Mouse (Mus musculus) frontal cortex, postnatal 25 days (tissue): Measurements from ENCODE around the gene Hkdc1.
"Not testable (repeated sequence)": the region's sequence is repeated elsewhere in the genome, so short reads cannot be mapped to it uniquely, and the experiment has no call there.

Experiments used
- DNase-seq, 2 experiments: peaks; one replicate each; pipeline ENCODE4 v3.0.0; 2022; ENCODE audit warnings: low spot score in 2 of 2

Gene Hkdc1

GRCm38 (mm10) chr10:62422255-62422654, at the start of gene Hkdc1:
Gene Hkdc1 (minus strand): TSS chr10:62422491.
- no peak for DNase-seq

DNA sequence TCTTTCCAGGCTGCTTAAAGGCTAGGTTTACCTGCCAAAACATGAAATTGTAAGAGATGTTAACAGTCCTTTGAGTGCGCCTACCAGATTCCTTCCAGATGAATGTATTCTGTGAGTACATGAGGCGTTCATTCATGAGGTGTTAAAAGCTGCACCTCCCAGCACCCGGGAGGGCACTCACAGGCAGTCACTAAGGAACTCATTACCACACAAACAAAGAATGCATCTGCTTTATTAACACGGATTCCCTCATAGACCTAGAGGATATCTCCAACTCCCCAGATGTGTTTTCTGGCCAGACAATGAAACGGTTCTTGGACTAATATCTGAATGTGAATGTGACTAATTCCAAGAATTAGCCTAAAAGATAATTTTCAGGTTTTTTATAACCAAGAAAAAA, 48.8 kb upstream of the Hkdc1 start:
- DNase-seq, result no peak

GRCm38 (mm10) chr10:62469736-62470135, 47.4 kb upstream of the Hkdc1 start:
- DNase-seq, result no peak

- DNase-seq, result no peak
These were observed 39.0 kb upstream of the Hkdc1 start for GRCm38 (mm10) chr10:62461321-62461720.

- not testable (repeated sequence) for DNase-seq
These were observed 29.7 kb upstream of the Hkdc1 start for GRCm38 (mm10) chr10:62452001-62452400.

- DNase-seq, result no peak
These were observed 28.0 kb upstream of the Hkdc1 start for GRCm38 (mm10) chr10:62450280-62450640.

- DNase-seq, result peak; percentile 92
These were observed 27.3 kb upstream of the Hkdc1 start, which contains the start of the genes 4930507D05Rik and Supv3l1 for GRCm38 (mm10) chr10:62449364-62450279. Gene 4930507D05Rik (plus strand): TSS chr10:62449489. Gene Supv3l1 (minus strand): TSS chr10:62449738.

DNA sequence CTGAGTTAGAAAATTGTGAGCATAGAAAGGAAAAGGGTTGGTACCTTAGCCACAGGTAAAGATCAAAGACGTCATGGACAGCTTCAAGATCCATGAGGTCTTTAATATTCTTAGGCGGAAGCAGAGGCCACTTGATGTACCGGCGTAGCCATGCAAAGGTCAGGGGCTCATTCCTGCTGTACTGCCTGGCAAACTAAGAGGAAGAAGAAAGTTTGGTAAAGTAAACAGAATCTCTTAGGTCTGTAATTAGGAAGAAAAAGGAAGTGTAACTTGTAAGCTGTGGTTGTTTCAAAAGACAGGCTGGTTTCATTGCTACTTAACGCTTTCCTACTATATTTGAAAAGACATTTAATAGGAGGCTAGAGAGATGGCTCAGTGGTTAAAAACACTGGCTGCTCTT, 8.1 kb upstream of the Hkdc1 start:
- DNase-seq, result no peak

GRCm38 (mm10) chr10:62425081-62425871, 3.0 kb upstream of the Hkdc1 start:
- DNase-seq, result no peak

- no peak for DNase-seq
These were observed 1.2 kb downstream of the Hkdc1 start for GRCm38 (mm10) chr10:62421127-62421526.

DNA sequence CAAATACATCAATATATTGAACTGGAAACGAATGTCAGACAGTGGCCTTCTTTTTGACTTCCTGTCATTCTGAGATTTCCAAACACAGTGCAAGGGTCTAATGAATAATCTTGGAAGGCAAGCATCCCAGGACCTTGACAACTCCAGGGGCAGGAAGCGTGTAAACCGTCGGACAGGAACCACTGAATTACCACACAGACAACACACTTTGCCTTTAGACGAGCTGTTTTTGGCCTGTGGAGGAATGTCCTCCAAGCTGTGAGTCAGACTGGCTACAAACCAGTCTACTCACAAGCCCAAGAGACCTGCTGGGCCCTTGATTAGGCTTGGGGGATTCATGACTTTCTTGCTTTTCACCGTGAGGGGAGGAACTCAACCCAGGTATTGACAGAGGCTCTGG, 1.9 kb downstream of the Hkdc1 start:
- DNase-seq, result no peak

GRCm38 (mm10) chr10:62419422-62419821, 2.9 kb downstream of the Hkdc1 start:
- DNase-seq, result no peak

DNA sequence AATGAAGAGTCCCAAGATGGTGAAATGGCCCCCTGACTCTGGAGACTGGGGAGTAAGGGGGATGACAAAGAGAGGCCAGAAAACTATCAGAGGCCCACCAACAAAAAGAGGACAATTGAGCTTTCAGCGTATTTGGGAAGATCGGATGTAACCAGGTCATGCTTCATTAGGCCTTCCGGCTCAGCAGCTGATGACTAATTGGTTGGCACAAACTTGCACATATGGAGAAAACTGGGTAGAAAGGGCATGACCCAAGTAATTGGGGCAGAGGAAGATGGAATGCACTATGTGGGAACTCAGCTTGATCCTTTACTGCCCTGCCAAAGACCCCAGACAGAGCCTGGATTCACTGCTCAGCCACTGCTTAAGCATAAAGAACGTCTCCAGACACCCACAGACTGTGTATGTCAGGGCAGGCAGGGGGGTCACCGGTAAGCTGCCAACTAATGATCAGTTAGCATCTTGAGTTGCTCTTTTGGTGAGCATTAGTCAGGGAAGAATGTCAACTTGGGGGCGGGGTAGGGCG, 3.4 kb downstream of the Hkdc1 start:
- no peak for DNase-seq

DNA sequence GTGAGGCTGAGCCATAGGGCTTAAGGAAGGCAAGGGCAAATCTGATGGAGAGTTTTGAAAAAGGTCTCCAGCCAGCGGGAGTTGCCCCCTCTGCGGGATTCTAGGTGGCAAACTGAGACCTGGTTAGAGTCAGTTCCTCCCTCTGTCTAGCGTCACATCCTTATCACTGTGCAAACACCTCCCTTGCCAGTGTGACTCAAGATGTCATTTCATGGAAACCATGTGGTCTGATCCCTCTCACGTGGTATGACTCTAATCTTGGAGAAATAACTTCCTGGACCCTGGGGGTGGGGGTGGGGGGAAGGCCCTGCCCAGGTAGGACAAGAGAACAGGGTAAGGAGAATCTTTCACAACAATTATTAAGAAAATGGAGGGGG, 8.7 kb downstream of the Hkdc1 start:
- DNase-seq, result no peak

GRCm38 (mm10) chr10:62412906-62413605, 9.2 kb downstream of the Hkdc1 start:
- DNase-seq, result no peak

DNA sequence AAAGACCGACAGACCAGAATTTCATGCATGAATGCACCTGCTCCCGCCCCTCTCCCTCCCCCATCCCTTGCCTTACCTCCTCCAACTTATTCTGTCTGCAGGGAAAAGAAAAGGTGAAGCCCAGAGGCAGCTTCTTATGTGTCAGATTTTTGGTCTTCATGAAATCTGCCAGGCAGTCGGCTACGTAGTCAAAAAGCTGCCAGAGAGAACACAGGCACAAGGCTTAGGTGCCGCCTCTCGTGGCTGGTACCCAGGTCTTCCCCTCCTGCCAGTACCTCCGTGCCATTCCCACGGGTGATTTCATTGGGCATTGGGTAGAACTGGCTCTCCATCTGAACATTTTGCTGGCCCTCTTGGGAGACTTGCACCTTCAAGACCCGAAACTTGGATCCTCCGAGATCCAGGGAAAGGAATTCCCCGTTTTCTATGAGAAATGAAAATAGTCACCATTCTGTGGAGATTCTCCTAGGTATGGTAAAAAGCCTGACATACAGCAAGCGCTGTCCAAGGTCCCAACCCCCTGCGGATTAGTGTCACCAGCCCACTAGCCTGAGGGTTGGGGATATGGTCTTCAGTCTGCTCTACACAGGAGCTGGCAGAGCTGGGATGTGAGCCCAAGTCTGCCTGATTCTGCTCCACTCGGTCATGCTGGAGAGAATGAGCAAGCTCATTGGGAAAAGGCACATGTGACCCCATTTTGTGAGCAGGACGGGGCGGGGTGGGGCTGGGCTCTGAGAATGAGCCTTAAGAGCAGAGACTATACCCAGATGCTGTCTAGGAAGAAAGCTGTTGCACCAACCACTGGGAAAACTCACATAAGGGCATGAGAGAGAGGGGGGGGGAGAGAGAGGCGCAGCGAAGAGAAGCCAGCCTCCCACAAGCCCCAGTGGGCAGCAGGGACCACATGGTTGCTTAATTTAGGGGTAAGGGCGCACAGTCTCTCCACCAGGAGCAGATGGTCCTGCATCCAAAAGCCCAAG, 10.6 kb downstream of the Hkdc1 start:
- DNase-seq, result peak in 1 of 2 experiments; percentile 11

- DNase-seq, result peak; percentile 48 to 61
These were observed 11.3 kb downstream of the Hkdc1 start for GRCm38 (mm10) chr10:62410943-62411342.

DNA sequence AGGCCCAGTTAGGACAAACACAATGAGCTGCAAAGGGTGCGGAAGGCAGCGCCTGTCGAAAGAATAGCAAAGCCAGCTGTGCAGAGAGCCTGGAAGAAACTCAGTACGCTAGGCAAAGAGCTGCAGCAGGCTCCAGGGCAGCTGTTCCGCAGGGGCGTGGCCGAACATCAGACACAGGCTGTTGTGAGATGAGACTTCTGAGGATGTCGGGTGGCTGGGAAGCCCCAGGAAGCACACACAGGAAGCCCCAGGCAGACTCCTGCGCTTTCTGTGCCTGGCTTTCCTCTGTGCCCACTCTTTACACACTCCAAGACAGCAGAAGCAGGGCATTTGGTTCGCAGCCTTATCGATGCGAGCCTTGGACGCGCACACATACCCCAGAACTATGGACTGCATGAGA, 17.4 kb downstream of the Hkdc1 start:
- DNase-seq, result no peak

GRCm38 (mm10) chr10:62401641-62402111, 20.6 kb downstream of the Hkdc1 start:
- no peak for DNase-seq

DNA sequence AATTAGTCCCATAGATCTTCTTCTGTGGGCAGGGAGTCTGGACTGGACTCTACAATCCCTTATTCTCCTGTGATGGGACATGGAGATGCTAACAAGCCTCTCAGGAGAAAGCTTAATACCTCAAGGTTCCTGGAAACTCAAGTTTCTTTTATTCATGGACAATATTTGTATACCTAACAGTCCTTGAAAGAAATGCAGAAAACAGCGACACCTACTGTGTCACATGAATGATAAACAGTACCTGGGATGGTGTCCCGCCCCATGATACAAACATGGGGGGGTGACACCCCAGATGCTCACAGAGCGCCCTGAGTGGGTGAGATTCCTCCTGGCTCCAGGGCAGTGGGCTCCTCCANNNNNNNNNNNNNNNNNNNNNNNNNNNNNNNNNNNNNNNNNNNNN, 39.3 kb downstream of the Hkdc1 start:
- no peak for DNase-seq

DNA sequence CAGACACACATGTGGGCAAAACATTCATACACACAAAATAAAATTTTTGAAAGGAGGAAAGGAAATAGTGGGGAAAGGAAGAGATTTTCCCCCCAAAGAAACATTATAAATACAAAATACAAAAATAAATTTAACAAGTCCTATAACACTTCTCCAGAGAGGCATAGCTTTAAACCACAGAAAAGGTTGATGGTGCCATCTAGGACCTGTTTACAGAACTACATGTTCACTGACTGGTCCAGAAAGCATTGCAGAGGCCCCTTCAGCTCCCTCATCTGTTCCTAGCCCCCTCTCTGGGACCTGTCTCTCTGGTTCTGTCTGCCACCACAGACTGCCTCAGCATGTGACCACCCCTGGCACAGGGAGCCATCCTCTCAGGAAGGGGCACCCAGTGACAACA, 41.4 kb downstream of the Hkdc1 start:
- no peak for DNase-seq
